In genomic region chr10:80063877-80064650, GRCm38 (mm10) we compare ENCODE assay signal across 10 mouse cellular contexts. TPM values are rescaled to one million over a fixed set of nuclear protein-coding genes. Genes with fewer than 3 reads are reported as not detected.
DNase-seq lines count a peak whose midpoint lies in the region; ATAC-seq and TF ChIP-seq lines count a peak whose summit lies in the region.
"Had no signal": no experiment of that assay in that cellular context is flagged by ENCODE, and none has a peak within 500 bp of the region (broad histone marks: within the 10 kb centered on the region; RNA-seq: fewer than 3 reads in every experiment).

No protein-coding gene starts in this region.

- intact Hi-C loops in heart, adult 2 months (cut with DNase I): no loop called here
- intact Hi-C loops in heart, postnatal 36 days (cut with DNase I): no loop called here
- intact Hi-C loops in left cerebral cortex, postnatal 36 days (cut with DNase I): no loop called here

- no peaks in the 10 kb centered on the region for H3K4me1 ChIP-seq in heart, adult 2 months (ENCODE audit: control insufficient read depth, insufficient read depth, low read length)
- H3K4me1 ChIP-seq in lung, embryonic 14.5 days (ENCODE audit: insufficient read depth): no peaks in the 10 kb centered on the region
- H3K4me1 ChIP-seq in neural tube, embryonic 14.5 days (ENCODE audit: control insufficient read depth, insufficient read depth, low read length): no peaks in the 10 kb centered on the region

- H3K9me3 ChIP-seq in lung, embryonic 14.5 days (ENCODE audit: low read depth, low read length): no peaks in the 10 kb centered on the region
- H3K9me3 ChIP-seq in neural tube, embryonic 14.5 days (ENCODE audit: control insufficient read depth, low read length): no peaks in the 10 kb centered on the region
- H3K9me3 ChIP-seq: embryonic facial prominence, embryonic 15.5 days had no signal

- no peaks in the 10 kb centered on the region for H3K36me3 ChIP-seq in heart, adult 2 months (ENCODE audit: control insufficient read depth, insufficient read depth, low read length)
- H3K36me3 ChIP-seq in lung, embryonic 14.5 days (ENCODE audit: insufficient read depth): peaks cover 69% of the 10 kb centered on the region
- H3K36me3 ChIP-seq in neural tube, embryonic 14.5 days (ENCODE audit: control insufficient read depth, insufficient read depth, low read length): peaks cover 8% of the 10 kb centered on the region

- 76% methylated on average over 23 of the region's 23 CpGs for WGBS in heart, adult 2 months
- 71% methylated on average over 23 of the region's 23 CpGs for WGBS in lung, embryonic 14.5 days
- WGBS in neural tube, embryonic 14.5 days: 74% methylated on average over 23 of the region's 23 CpGs

- TF ChIP-seq EP300 in heart, adult 2 months (IDR thresholded peaks at IDR 0.05; ENCODE audit: insufficient read depth, low read depth, low read length): no peak

- no peak for TF ChIP-seq POLR2A in heart, adult 2 months (IDR thresholded peaks at IDR 0.05; ENCODE audit: insufficient read depth, low read depth, low read length)

- no peak for ATAC-seq in lung, embryonic 14.5 days (ENCODE audit: insufficient read depth)
- ATAC-seq in neural tube, embryonic 14.5 days (ENCODE audit: low read depth): no peak

- no peak overlapping the region for H3K4me2 ChIP-seq in lung, embryonic 14.5 days
- no peak overlapping the region for H3K4me2 ChIP-seq in neural tube, embryonic 14.5 days (ENCODE audit: low read depth, low read length)
- H3K4me2 ChIP-seq: embryonic facial prominence, embryonic 15.5 days had no signal

- H3K27me3 ChIP-seq in heart, adult 2 months (ENCODE audit: control insufficient read depth, insufficient read depth, low read length): no peaks in the 10 kb centered on the region
- H3K27me3 ChIP-seq in lung, embryonic 14.5 days (ENCODE audit: insufficient read depth, low read length): no peaks in the 10 kb centered on the region
- H3K27me3 ChIP-seq in neural tube, embryonic 14.5 days (ENCODE audit: control insufficient read depth, insufficient read depth, low read length): no peaks in the 10 kb centered on the region
- H3K27me3 ChIP-seq: embryonic facial prominence, embryonic 15.5 days had no signal

- H3K79me2 ChIP-seq in heart, adult 2 months (replicated peaks; ENCODE audit: control insufficient read depth, insufficient read depth, low read length): no peaks in the 10 kb centered on the region

- H3K27ac ChIP-seq in heart, adult 2 months: no peak overlapping the region
- H3K27ac ChIP-seq in lung, embryonic 14.5 days (ENCODE audit: low read depth): no peak overlapping the region
- H3K27ac ChIP-seq in neural tube, embryonic 14.5 days (ENCODE audit: low read depth, low read length): peak overlapping the region; percentile 48; the same call in 1 of the 2 replicates
- H3K27ac ChIP-seq: embryonic facial prominence, embryonic 15.5 days had no signal

- no peak overlapping the region for H3K4me3 ChIP-seq in heart, adult 2 months
- H3K4me3 ChIP-seq in lung, embryonic 14.5 days (ENCODE audit: low read depth, low read length): no peak overlapping the region
- H3K4me3 ChIP-seq in neural tube, embryonic 14.5 days (ENCODE audit: low read depth, low read length): no peak overlapping the region
- H3K4me3 ChIP-seq: embryonic facial prominence, embryonic 15.5 days had no signal

- TF ChIP-seq CTCF in heart, adult 2 months (IDR thresholded peaks at IDR 0.05): peak; percentile 28; the same call in 1 of the 2 replicates
- TF ChIP-seq CTCF in lung, embryonic 14.5 days (IDR thresholded peaks at IDR 0.05; ENCODE audit: low read depth): peak; percentile 27

- no peak for DNase-seq in heart, adult 2 months
- DNase-seq in heart, postnatal 36 days: no peak
- DNase-seq in lung, embryonic 14.5 days: no peak
- DNase-seq in lung, postnatal 4 days: no peak
- DNase-seq in NIH3T3 (ENCODE audit: low read depth): peak; percentile 46
- no peak for DNase-seq in right cerebral cortex, postnatal 14 days
- DNase-seq in left cerebral cortex, postnatal 36 days (ENCODE audit: low spot score in 2 of 2): no peak
- DNase-seq: kidney, postnatal 10 days had no signal

- no peak overlapping the region; the same call in 1 of the 2 replicates for H3K9ac ChIP-seq in heart, adult 2 months (ENCODE audit: low read depth, low read length)
- H3K9ac ChIP-seq in lung, embryonic 14.5 days: no peak overlapping the region
- no peak overlapping the region for H3K9ac ChIP-seq in neural tube, embryonic 14.5 days (replicated peaks; ENCODE audit: low read depth, low read length)
- H3K9ac ChIP-seq: embryonic facial prominence, embryonic 15.5 days had no signal

RNA-seq across cellular contexts. Expression of gene Gpx4, which starts 17.1 kb away (rescaled TPM):
- 1,000 to 10,000 TPM in 1 of 2 experiments, 100 to 1,000 TPM in 1; 832 to 1,055 TPM for total RNA-seq in heart, adult 2 months (2021)
- 860 and 993 TPM in 2 replicates for polyA plus RNA-seq in heart, adult 2 months (2012; rRNA removed)
- total RNA-seq in heart, postnatal 36 days (2021): 100 to 1,000 TPM; 863 to 871 TPM
- polyA plus RNA-seq in lung, embryonic 14.5 days (2014; fragmentation: Nextera tagmentation; extraction: Ambion mirVana): 471 and 474 TPM in 2 replicates
- 512 and 546 TPM in 2 replicates for polyA plus RNA-seq in neural tube, embryonic 14.5 days (2014; fragmentation: Nextera tagmentation; extraction: Ambion mirVana)
- 100 to 1,000 TPM; 468 to 559 TPM for total RNA-seq in left cerebral cortex, postnatal 36 days (2021)

RNA-seq across cellular contexts. Expression of gene Polr2e, which starts 24.5 kb away (rescaled TPM):
- 10 to 100 TPM; 78.3 to 89.8 TPM for total RNA-seq in heart, adult 2 months (2021)
- polyA plus RNA-seq in heart, adult 2 months (2012; rRNA removed): 182 and 194 TPM in 2 replicates
- 10 to 100 TPM; 88.5 to 96.4 TPM for total RNA-seq in heart, postnatal 36 days (2021)
- 240 and 258 TPM in 2 replicates for polyA plus RNA-seq in lung, embryonic 14.5 days (2014; fragmentation: Nextera tagmentation; extraction: Ambion mirVana)
- polyA plus RNA-seq in neural tube, embryonic 14.5 days (2014; fragmentation: Nextera tagmentation; extraction: Ambion mirVana): 138 and 145 TPM in 2 replicates
- total RNA-seq in left cerebral cortex, postnatal 36 days (2021): 10 to 100 TPM; 69.2 to 83.6 TPM

RNA-seq across cellular contexts. Expression of gene Sbno2, which starts 41.3 kb away (rescaled TPM):
- 10 to 100 TPM; 10.6 to 11.2 TPM for total RNA-seq in heart, adult 2 months (2021)
- 16.9 and 18.0 TPM in 2 replicates for polyA plus RNA-seq in heart, adult 2 months (2012; rRNA removed)
- 10 to 100 TPM; 11.2 to 12.2 TPM for total RNA-seq in heart, postnatal 36 days (2021)
- 13.9 and 16.3 TPM in 2 replicates for polyA plus RNA-seq in lung, embryonic 14.5 days (2014; fragmentation: Nextera tagmentation; extraction: Ambion mirVana)
- polyA plus RNA-seq in neural tube, embryonic 14.5 days (2014; fragmentation: Nextera tagmentation; extraction: Ambion mirVana): 12.9 and 13.3 TPM in 2 replicates
- 10 to 100 TPM; 14.5 to 25.5 TPM for total RNA-seq in left cerebral cortex, postnatal 36 days (2021)

RNA-seq across cellular contexts. Expression of gene Arhgap45, which starts 47.6 kb away (rescaled TPM):
- total RNA-seq in heart, adult 2 months (2021): 1 to 10 TPM; 3.5 to 5.1 TPM
- 8.9 and 16.6 TPM in 2 replicates for polyA plus RNA-seq in heart, adult 2 months (2012; rRNA removed)
- total RNA-seq in heart, postnatal 36 days (2021): 1 to 10 TPM; 4.1 to 5.9 TPM
- 11.2 and 13.2 TPM in 2 replicates for polyA plus RNA-seq in lung, embryonic 14.5 days (2014; fragmentation: Nextera tagmentation; extraction: Ambion mirVana)
- polyA plus RNA-seq in neural tube, embryonic 14.5 days (2014; fragmentation: Nextera tagmentation; extraction: Ambion mirVana): 0.83 and 1.8 TPM in 2 replicates
- 1 to 10 TPM; 3.3 to 5.3 TPM for total RNA-seq in left cerebral cortex, postnatal 36 days (2021)

RNA-seq across cellular contexts. Expression of gene Stk11, which starts 51.5 kb away (rescaled TPM):
- 100 to 1,000 TPM; 140 to 161 TPM for total RNA-seq in heart, adult 2 months (2021)
- polyA plus RNA-seq in heart, adult 2 months (2012; rRNA removed): 127 and 144 TPM in 2 replicates
- 100 to 1,000 TPM; 137 to 165 TPM for total RNA-seq in heart, postnatal 36 days (2021)
- 28.7 and 29.7 TPM in 2 replicates for polyA plus RNA-seq in lung, embryonic 14.5 days (2014; fragmentation: Nextera tagmentation; extraction: Ambion mirVana)
- 21.3 and 26.0 TPM in 2 replicates for polyA plus RNA-seq in neural tube, embryonic 14.5 days (2014; fragmentation: Nextera tagmentation; extraction: Ambion mirVana)
- total RNA-seq in left cerebral cortex, postnatal 36 days (2021): 100 to 1,000 TPM in 1 of 2 experiments, 10 to 100 TPM in 1; 94.4 to 100 TPM
